Mouse (Mus musculus): ENCODE data around the gene Clybl.

DNA sequence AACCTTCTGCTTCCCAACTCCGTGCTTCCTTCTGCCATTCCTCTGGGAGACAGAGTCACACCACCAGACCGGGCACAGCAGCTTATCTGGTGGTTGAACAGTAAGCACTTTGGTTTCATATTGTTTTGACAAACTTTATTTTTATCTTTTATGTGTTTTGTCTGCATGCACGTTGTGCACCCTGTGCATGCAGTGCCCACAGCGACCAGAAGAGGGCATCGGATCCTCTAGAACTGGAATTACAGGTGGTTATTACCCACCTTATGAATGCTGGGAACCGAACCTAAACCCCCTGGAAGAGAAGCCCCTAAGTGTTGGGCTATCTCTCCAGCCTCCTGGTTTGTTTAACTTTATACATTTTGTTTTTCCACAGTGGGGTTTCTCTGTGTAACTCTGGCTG, 130.9 kb downstream of the Clybl start:
- TF ChIP-seq GATA1 (IDR thresholded peaks at IDR 0.05; ENCODE audit: low read length) (no peak), TAL1 (IDR thresholded peaks at IDR 0.05; ENCODE audit: low read length) (no peak)

Measured in erythroblast, embryonic 14.5 days (primary cell).